Mouse (Mus musculus) heart, embryonic 14.5 days (tissue): ENCODE results near the gene Anks1. TPM values are rescaled to one million over a fixed set of nuclear protein-coding genes. Genes with fewer than 3 reads are reported as not detected.

Experiments used
- polyA plus RNA-seq: library from polyadenylated mRNA; unstranded; fragments of >200 nt; fragmentation: Nextera tagmentation; extraction: Ambion mirVana; gene quantifications from 2 replicates; pipeline ENCODE4 v1.2.1, GENCODE M21; 2014

Gene Anks1
- polyA plus RNA-seq, 1 experiment from 2014 or later: 11.8 TPM

Other genes with a start within 250 kb of the Anks1 start
- 0.14 and 0.16 TPM in 2 replicates for gene Spdef, start 180.4 kb upstream of the Anks1 start, polyA plus RNA-seq
- gene D17Wsu92e, start 88.7 kb upstream of the Anks1 start, polyA plus RNA-seq: 15.4 and 16.6 TPM in 2 replicates
- gene Snrpc, start 71.2 kb upstream of the Anks1 start, polyA plus RNA-seq: 213 and 228 TPM in 2 replicates
- 3.2 and 3.3 TPM in 2 replicates for gene Uhrf1bp1, start 52.9 kb upstream of the Anks1 start, polyA plus RNA-seq
- 45.2 and 47.1 TPM in 2 replicates for gene Taf11, start 538 bp downstream of the Anks1 start, polyA plus RNA-seq
- gene Tcp11, start 171.3 kb downstream of the Anks1 start, polyA plus RNA-seq: 0.31 and 0.45 TPM in 2 replicates
- gene Scube3, start 232.8 kb downstream of the Anks1 start, polyA plus RNA-seq: 0.53 and 1.4 TPM in 2 replicates